In the genomic region with DNA sequence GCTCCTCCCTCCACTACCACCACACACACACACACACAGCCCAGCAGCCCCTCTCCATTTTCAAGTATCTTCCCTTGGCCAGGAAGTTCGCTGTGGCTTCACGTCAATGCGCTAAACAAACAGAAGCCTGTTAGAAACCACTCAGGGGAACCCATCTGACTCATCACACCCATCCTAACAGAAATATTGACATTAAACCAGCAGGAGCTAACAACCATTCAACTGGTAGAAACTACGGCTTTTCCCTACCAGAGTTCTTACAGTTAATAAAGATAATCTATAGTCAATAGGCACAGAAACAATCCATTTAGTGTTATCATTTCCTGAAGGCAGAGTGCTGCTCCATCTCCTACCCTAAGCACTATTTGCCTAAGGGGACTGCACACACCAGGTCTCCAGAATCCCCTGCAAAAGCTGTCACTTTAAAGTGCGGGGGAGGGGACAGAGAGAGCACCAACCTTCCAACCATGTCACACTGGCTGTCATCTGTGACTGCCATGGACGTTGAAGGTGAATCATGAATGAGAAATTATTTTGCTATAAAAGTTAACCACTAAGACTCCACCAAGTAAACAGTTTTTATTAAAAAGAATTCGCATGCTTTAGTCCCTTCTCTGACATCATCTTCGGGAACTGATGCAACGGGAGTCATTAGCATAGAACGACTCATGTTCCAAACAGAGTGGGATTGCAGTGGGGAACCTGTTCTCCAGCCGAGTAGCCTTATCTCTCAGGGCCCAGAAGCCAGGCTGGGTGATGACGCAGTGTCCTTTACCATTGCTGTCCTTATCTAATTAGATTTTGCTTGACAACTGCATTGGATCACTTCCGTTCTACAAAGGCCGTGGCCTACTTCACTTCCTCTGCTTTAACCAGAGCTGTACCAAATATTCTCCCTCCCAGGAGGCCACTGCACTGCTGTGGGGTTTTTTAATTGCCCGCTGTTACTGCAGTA, we compare ENCODE assay signal across 11 mouse cellular contexts.
DNase-seq lines count a peak whose midpoint lies in the region; ATAC-seq and TF ChIP-seq lines count a peak whose summit lies in the region.
"Had no signal": no experiment of that assay in that cellular context is flagged by ENCODE, and none has a peak within 500 bp of the region (broad histone marks: within the 10 kb centered on the region; RNA-seq: fewer than 3 reads in every experiment).

No protein-coding gene starts in this region.

- H3K4me3 ChIP-seq in layer of hippocampus, adult 2 months, result no peak overlapping the region
- H3K4me3 ChIP-seq: left cerebral cortex, adult 2 months had no signal

- TF ChIP-seq CTCF in layer of hippocampus, adult 2 months (conservative IDR thresholded peaks at IDR 0.05), result no peak

- peak overlapping the region; percentile 23; the same call in 1 of the 2 replicates for H3K27ac ChIP-seq in layer of hippocampus, adult 2 months
- H3K27ac ChIP-seq: kidney, postnatal 0 days; left cerebral cortex, adult 2 months had no signal

- DNase-seq in adrenal gland, adult (ENCODE audit: inconsistent age in 2 of 2, low spot score in 1 of 2), result peak; percentile 28 to 55
- DNase-seq in adrenal gland, adult 8-10 months, result no peak
- no peak for DNase-seq in layer of hippocampus, adult 2 months (ENCODE audit: low spot score in 2 of 2)
- DNase-seq in layer of hippocampus, adult 9-11 months, result no peak
- DNase-seq in urinary bladder, postnatal 36 days (ENCODE audit: low spot score in 2 of 2), result no peak
- DNase-seq in urinary bladder, adult 18-20 months (ENCODE audit: low spot score in 2 of 2), result no peak
- DNase-seq: right cerebral cortex, postnatal 4 days had no signal

- peak; percentile 89 to 93 for ATAC-seq in hematopoietic stem cell, adult 5-6 weeks (replicated peaks in 1 of 2; ENCODE audit: insufficient read depth in 1 of 2, low FRiP score in 2 of 2, low TSS enrichment in 1 of 2, low read depth in 1 of 2, poor library complexity in 2 of 2, severe bottlenecking in 2 of 2)
- peak; percentile 93 for ATAC-seq in megakaryocyte-erythroid progenitor cell, adult 5-6 weeks (replicated peaks; ENCODE audit: low FRiP score, low TSS enrichment, poor library complexity, severe bottlenecking)

Comparison
In these comparisons a context has a peak if more than half of its experiments do, and no peak if none do; other contexts are left out.
1. DNase-seq: peak in adrenal gland, adult (2 of 2); none in adrenal gland, adult 8-10 months (single experiment), layer of hippocampus, adult 2 months (0 of 2), layer of hippocampus, adult 9-11 months (single experiment), urinary bladder, postnatal 36 days (0 of 2) and urinary bladder, adult 18-20 months (0 of 2).